Mouse (Mus musculus) cerebellum, adult 11-12 months (tissue): ENCODE measurements around the gene Dusp27.
A peak's percentile ranks its signal among the peaks of the same experiment; 100 is the strongest.

Experiments used
- DNase-seq: peaks from one replicate; pipeline ENCODE4 v3.0.0; 2022

Dusp27 gene

GRCm38 (mm10) chr1:166127719-166128118 is at the start of gene Dusp27:
Dusp27 (minus strand) TSS chr1:166127922.
- no peak for DNase-seq

GRCm38 (mm10) chr1:166173621-166174020 is 45.9 kb upstream of the Dusp27 start:
- DNase-seq, result no peak

GRCm38 (mm10) chr1:166172992-166173391 is 45.3 kb upstream of the Dusp27 start:
- DNase-seq, result no peak

- DNase-seq, result no peak
Measured at GRCm38 (mm10) chr1:166170852-166171251, 43.1 kb upstream of the Dusp27 start.

- no peak for DNase-seq
Measured at GRCm38 (mm10) chr1:166169713-166170112, 42.0 kb upstream of the Dusp27 start.

- no peak for DNase-seq
Measured at GRCm38 (mm10) chr1:166168017-166168416, 40.3 kb upstream of the Dusp27 start.

- DNase-seq, result no peak
Measured at GRCm38 (mm10) chr1:166167405-166167804, 39.7 kb upstream of the Dusp27 start.

- no peak for DNase-seq
Measured at GRCm38 (mm10) chr1:166165159-166165558, 37.4 kb upstream of the Dusp27 start.

- no peak for DNase-seq
Measured at GRCm38 (mm10) chr1:166164580-166164979, 36.9 kb upstream of the Dusp27 start.

- DNase-seq, result peak; percentile 42
Measured at GRCm38 (mm10) chr1:166160569-166161445, 33.1 kb upstream of the Dusp27 start.

- no peak for DNase-seq
Measured at GRCm38 (mm10) chr1:166160111-166160510, 32.4 kb upstream of the Dusp27 start.

- DNase-seq, result no peak
Measured at GRCm38 (mm10) chr1:166158664-166159063, 30.9 kb upstream of the Dusp27 start.

GRCm38 (mm10) chr1:166157712-166158111 is 30.0 kb upstream of the Dusp27 start:
- no peak for DNase-seq

- no peak for DNase-seq
Measured at GRCm38 (mm10) chr1:166155113-166155494, 27.4 kb upstream of the Dusp27 start.

GRCm38 (mm10) chr1:166154162-166155112 is 26.7 kb upstream of the Dusp27 start:
- peak; percentile 56 for DNase-seq

GRCm38 (mm10) chr1:166153351-166154120 is 25.8 kb upstream of the Dusp27 start:
- peak; percentile 55 for DNase-seq

GRCm38 (mm10) chr1:166152034-166152433 is 24.3 kb upstream of the Dusp27 start:
- DNase-seq, result no peak

GRCm38 (mm10) chr1:166151341-166151740 is 23.6 kb upstream of the Dusp27 start:
- no peak for DNase-seq

GRCm38 (mm10) chr1:166150035-166150434 is 22.3 kb upstream of the Dusp27 start:
- DNase-seq, result no peak

GRCm38 (mm10) chr1:166149441-166149840 is 21.7 kb upstream of the Dusp27 start:
- DNase-seq, result no peak

GRCm38 (mm10) chr1:166147657-166148056 is 19.9 kb upstream of the Dusp27 start:
- DNase-seq, result no peak

- no peak for DNase-seq
Measured at GRCm38 (mm10) chr1:166146626-166147025, 18.9 kb upstream of the Dusp27 start.

- DNase-seq, result no peak
Measured at GRCm38 (mm10) chr1:166142369-166142768, 14.6 kb upstream of the Dusp27 start.
